Mouse (Mus musculus) heart, embryonic 12.5 days (tissue): ENCODE data around the gene Gpsm3. TPM values are rescaled to one million over a fixed set of nuclear protein-coding genes. Genes with fewer than 3 reads are reported as not detected.

Experiments used
- ATAC-seq: fragments of 200-750 bp; cut with Nextera tagmentation; 2 replicates; pipeline ENCODE4 v1.8.0; 2017; ENCODE audit warnings: moderate TSS enrichment, moderate library complexity; ENCODE audit not compliant: insufficient number of reproducible peaks, low FRiP score
- H3K27ac ChIP-seq: fragments of 300-500 bp; sonication (generic); 2 replicates; pipeline ENCODE4 v1.5.1; 2016; ENCODE audit warnings: mild to moderate bottlenecking, moderate library complexity; ENCODE audit not compliant: poor library complexity, severe bottlenecking
- H3K27me3 ChIP-seq: fragments of 300-500 bp; sonication (generic); replicated peaks from 2 replicates; pipeline ENCODE4 v1.6.1; 2016; ENCODE audit warnings: mild to moderate bottlenecking, moderate library complexity
- H3K36me3 ChIP-seq: fragments of 300-500 bp; sonication (generic); 2 replicates; pipeline ENCODE4 v1.6.1; 2016; ENCODE audit warnings: mild to moderate bottlenecking, moderate library complexity
- H3K4me1 ChIP-seq: fragments of 300-500 bp; sonication (generic); replicated peaks from 2 replicates; pipeline ENCODE4 v1.6.1; 2016; ENCODE audit warnings: mild to moderate bottlenecking
- H3K4me2 ChIP-seq: fragments of 300-500 bp; sonication (generic); 2 replicates; pipeline ENCODE4 v1.6.1; 2016; ENCODE audit warnings: mild to moderate bottlenecking, moderate library complexity
- H3K4me3 ChIP-seq: fragments of 300-500 bp; sonication (generic); 2 replicates; pipeline ENCODE4 v1.5.1; 2016; ENCODE audit warnings: mild to moderate bottlenecking
- H3K9ac ChIP-seq: fragments of 300-500 bp; sonication (generic); 2 replicates; pipeline ENCODE4 v1.6.1; 2016; ENCODE audit warnings: mild to moderate bottlenecking, moderate library complexity
- H3K9me3 ChIP-seq: fragments of 300-500 bp; sonication (generic); replicated peaks from 2 replicates; pipeline ENCODE4 v1.6.1; 2016; ENCODE audit warnings: mild to moderate bottlenecking, moderate library complexity
- WGBS: fragments of 180-500 bp; shearing (Covaris S2); methylation state at CpG from one replicate; pipeline ENCODE4 v1.1.7; 2016; 5-methylcytosine and 5-hydroxymethylcytosine counted together
- polyA plus RNA-seq: library from polyadenylated mRNA; unstranded; fragments of >200 nt; fragmentation: Nextera tagmentation; extraction: Ambion mirVana; gene quantifications from 2 replicates; pipeline ENCODE4 v1.2.1, GENCODE M21; 2016

The Gpsm3 gene
- polyA plus RNA-seq, 1 experiment from 2014 or later = 4.6 TPM

DNA sequence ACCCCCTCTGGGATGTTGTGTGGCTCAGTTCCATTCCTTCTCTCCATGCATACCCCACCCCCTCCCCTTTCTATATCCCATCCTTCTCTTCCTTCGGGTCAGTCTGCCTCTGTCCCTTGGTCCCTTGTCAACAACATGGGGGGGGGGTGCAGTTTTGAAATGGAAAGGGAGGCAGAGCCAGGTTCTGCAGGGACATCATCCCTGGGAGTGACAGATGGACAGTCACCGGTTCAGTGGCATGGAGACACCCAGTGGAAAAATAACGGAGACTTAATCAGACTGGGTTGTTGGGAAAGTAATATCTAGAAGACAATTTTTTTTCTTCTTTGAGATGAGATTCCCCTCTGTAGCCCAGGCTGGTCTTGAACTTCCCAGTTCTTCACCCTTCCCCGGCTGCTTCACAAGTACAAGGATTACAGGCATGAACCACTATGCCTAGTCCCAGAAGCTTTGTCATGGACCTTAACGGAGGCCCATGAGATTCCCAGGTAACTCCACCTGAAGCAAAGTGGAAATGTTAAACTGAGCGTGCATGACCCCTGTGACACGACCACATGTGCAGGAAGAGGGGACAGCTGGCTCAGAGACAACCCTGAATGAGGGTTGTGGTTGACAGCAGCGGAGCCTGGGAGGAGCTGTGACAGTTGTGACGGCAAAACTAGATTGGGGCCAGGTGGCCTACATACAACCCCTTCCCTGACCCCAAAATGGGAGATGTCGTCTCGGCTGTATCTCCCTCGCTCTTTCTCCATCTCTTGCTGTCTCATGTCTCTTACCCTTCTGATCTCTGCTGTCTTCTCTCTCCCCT, 40.4 kb downstream of the Gpsm3 start:
- ATAC-seq = no peak
- Histone ChIP-seq H3K9ac (no peak overlapping the region), H3K4me2 (peak overlapping the region; percentile 95; the same call in 1 of the 2 replicates), H3K27me3 (peaks cover 57% of the 10 kb centered on the region), H3K36me3 (peaks cover 8% of the 10 kb centered on the region), H3K4me3 (peak overlapping the region; percentile 38), H3K27ac (no peak overlapping the region), H3K4me1 (peaks cover 49% of the 10 kb centered on the region), H3K9me3 (no peaks in the 10 kb centered on the region)
- WGBS = 16% methylated on average over 12 of the region's 12 CpGs

DNA sequence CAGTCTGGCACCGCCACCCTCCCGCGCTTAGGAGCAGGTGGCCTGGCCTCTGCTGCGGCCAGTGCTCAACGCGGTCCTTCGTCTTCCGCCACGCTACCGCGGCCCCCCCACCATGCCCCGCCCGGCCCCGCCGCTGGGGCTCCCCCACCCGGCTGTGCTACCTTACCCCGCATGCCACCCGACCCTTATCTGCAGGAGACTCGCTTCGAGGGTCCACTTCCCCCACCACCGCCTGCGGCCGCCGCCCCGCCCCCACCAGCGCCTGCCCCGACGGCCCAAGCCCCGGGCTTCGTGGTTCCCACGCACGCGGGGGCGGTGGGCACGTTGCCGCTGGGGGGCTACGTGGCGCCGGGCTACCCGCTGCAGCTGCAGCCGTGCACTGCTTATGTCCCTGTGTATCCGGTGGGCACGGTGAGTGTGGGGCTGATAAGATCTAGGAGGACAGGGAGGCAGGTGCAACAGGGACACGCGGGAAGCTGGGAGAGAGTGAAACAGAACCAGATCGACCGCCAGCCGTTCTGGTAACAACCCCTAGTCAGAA, 41.2 kb downstream of the Gpsm3 start:
- Histone ChIP-seq H3K27me3 (peaks cover 57% of the 10 kb centered on the region), H3K27ac (no peak overlapping the region), H3K4me2 (peak overlapping the region; percentile 57), H3K9me3 (no peaks in the 10 kb centered on the region), H3K36me3 (0 out of 2 replicates have a peak, but pooled peaks cover 2% of the 10 kb centered on the region), H3K9ac (peak overlapping the region; percentile 12; the same call in 1 of the 2 replicates), H3K4me1 (peaks cover 46% of the 10 kb centered on the region), H3K4me3 (peak overlapping the region; percentile 38)
- no peak for ATAC-seq
- 2% methylated on average over 37 of the region's 48 CpGs for WGBS

DNA sequence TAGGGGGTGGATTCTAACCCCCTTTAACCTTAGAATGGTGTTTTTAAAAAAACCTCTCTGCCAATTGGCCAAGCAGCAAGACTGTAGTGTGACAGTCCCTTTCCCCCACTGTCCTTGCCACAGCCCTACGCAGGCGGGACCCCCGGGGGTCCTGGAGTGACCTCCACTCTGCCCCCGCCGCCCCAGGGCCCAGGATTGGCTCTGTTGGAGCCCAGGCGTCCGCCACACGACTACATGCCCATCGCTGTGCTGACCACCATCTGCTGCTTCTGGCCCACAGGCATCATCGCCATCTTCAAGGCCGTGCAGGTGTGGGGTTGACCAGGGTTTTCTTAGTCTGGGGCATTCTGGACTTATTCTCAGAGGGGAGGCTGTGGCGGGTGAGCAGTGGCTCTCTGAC, 42.0 kb downstream of the Gpsm3 start:
- Histone ChIP-seq H3K9ac (peak overlapping the region; percentile 61; the same call in 1 of the 2 replicates), H3K27me3 (peaks cover 57% of the 10 kb centered on the region), H3K27ac (no peak overlapping the region), H3K36me3 (no peaks in the 10 kb centered on the region), H3K4me3 (peak overlapping the region; percentile 42), H3K9me3 (no peaks in the 10 kb centered on the region), H3K4me1 (peaks cover 37% of the 10 kb centered on the region), H3K4me2 (peak overlapping the region; percentile 71)
- ATAC-seq = no peak
- WGBS = 7% methylated on average over 12 of the region's 12 CpGs

DNA sequence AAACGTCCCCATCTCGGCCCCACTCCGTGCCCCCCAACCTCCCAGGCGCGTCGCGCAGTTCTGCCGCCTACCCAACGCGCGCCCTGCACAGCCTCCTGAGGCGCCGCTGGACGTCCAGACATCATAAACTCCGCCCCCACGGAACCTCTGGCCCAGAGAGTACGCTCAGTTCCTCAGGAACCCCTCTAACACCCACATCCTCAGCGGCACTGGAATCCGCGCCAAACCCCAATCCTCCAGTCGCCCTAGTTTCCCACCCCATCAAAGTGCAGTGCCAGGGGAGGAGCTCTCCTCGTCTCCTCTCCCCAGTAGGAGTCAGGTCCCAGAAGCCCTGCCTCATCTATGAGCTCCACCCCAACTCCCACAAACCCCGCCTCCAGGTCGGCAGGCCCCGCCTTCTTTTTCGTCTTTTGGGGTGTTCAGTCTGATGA, 42.7 kb downstream of the Gpsm3 start:
- peaks cover 37% of the 10 kb centered on the region for H3K4me1 ChIP-seq
- under 1% methylated on average over 26 of the region's 26 CpGs for WGBS
- peak overlapping the region; percentile 71 for H3K4me2 ChIP-seq
- H3K9me3 ChIP-seq = no peaks in the 10 kb centered on the region
- H3K27ac ChIP-seq = no peak overlapping the region
- H3K4me3 ChIP-seq = peak overlapping the region; percentile 42
- H3K9ac ChIP-seq = peak overlapping the region; percentile 61
- ATAC-seq = no peak
- no peaks in the 10 kb centered on the region for H3K36me3 ChIP-seq
- peaks cover 62% of the 10 kb centered on the region for H3K27me3 ChIP-seq

DNA sequence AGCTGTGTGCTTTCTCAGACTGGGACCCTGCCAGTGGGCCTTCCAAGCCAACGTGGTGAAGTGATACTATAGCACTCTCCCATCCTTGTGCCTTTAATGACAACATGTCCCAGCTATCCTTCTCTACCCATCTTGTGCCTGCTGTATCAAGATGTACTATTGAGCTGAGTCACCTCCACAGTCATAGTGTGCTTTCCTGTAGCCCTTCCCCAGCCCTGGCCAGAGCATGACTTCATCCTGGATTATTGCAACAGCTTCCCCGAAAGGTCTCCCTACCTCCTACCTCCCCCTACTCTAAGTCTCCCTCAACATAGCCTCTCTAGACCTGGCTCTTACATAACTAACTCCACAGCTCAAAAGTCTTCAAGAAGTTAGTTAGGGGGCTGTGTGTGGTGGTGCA, 46.1 kb downstream of the Gpsm3 start:
- Histone ChIP-seq H3K4me1 (peaks cover 17% of the 10 kb centered on the region), H3K27me3 (peaks cover 46% of the 10 kb centered on the region), H3K4me2 (no peak overlapping the region), H3K9ac (no peak overlapping the region), H3K27ac (no peak overlapping the region), H3K4me3 (no peak overlapping the region), H3K9me3 (no peaks in the 10 kb centered on the region), H3K36me3 (no peaks in the 10 kb centered on the region)
- ATAC-seq = no peak
- 52% methylated on average over 2 of the region's 2 CpGs for WGBS

DNA sequence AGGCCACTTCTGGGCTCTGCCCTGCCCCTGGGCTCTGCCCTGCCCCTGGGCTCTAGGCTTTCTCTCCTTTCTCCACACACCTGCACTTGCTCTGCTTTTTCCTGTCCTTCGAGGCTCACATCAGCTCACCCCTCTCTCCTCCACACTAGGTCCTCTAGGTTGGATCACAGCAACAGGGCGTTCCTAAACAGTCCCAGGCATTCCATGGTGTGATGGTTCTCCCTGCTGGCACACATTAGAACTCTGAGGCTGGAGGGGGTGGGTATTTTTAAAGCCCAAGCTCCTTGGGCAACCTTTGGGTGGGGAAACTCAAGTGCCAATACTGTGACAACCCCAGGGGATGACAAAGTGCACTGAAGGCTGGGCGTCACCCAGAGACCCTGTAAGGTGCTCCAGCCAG, 47.9 kb downstream of the Gpsm3 start:
- H3K27ac ChIP-seq = no peak overlapping the region
- H3K36me3 ChIP-seq = no peaks in the 10 kb centered on the region
- no peak overlapping the region for H3K9ac ChIP-seq
- ATAC-seq = no peak
- 50% methylated on average over 3 of the region's 3 CpGs for WGBS
- no peak overlapping the region for H3K4me2 ChIP-seq
- no peaks in the 10 kb centered on the region for H3K9me3 ChIP-seq
- H3K4me3 ChIP-seq = no peak overlapping the region
- peaks cover 12% of the 10 kb centered on the region for H3K4me1 ChIP-seq
- peaks cover 28% of the 10 kb centered on the region for H3K27me3 ChIP-seq

DNA sequence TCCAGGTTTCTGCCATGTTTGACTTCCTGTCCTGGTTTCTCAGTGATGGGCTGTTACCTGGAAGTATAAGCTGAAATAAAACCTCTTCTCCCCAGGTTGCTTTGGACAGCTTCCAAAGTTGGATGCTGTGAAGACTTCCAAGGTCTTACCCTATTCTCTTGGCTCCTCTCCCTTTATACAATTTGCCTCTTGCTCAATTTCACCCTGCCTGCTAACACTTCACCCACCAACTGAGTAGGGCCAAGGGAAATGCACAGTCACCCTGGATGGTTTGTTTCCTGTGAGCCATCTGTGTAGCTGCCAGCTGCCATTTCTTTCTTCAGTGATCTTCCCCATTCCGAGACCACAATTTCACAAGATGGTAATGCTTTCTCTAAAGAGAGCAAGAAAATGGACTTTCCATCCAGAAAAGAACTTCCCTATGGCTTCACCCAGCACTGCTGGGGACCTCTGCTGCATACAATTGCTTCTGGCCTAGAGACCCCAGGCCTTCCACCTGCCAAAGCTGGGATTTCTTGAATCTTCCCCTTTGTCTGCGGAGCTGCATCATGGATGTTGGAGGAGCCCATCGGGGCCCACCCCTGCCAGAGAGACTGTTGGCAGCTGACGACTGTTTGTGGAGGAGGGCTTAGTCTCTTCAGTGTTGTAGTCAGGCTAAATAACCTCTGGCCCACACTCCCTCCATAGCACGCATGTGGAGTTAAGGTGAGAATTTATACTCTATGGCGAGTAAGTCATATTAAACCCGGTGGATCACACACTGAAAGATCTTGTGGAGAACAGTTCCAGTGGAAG, 50.1 kb downstream of the Gpsm3 start:
- Histone ChIP-seq H3K27me3 (peaks cover 9% of the 10 kb centered on the region; the same call in 1 of the 2 replicates), H3K9me3 (no peaks in the 10 kb centered on the region), H3K9ac (no peak overlapping the region), H3K4me1 (peaks cover 12% of the 10 kb centered on the region), H3K4me3 (no peak overlapping the region), H3K4me2 (no peak overlapping the region), H3K27ac (no peak overlapping the region), H3K36me3 (no peaks in the 10 kb centered on the region)
- WGBS = 74% methylated on average over 7 of the region's 7 CpGs
- no peak for ATAC-seq

GRCm38 (mm10) chr17:34640778-34641601, 51.4 kb downstream of the Gpsm3 start:
- ATAC-seq = no peak

More at GRCm38 (mm10) chr17:34640778-34641601, 51.4 kb downstream of the Gpsm3 start:
- peak overlapping the region; percentile 71 for H3K27ac ChIP-seq
- peaks cover 9% of the 10 kb centered on the region; the same call in 1 of the 2 replicates for H3K27me3 ChIP-seq
- H3K36me3 ChIP-seq = peaks cover 4% of the 10 kb centered on the region; the same call in 1 of the 2 replicates
- H3K9me3 ChIP-seq = no peaks in the 10 kb centered on the region
- H3K9ac ChIP-seq = 0 out of 2 replicates have a peak overlapping the region, but pooled peaks have one; percentile 30
- peak overlapping the region; percentile 18; the same call in 1 of the 2 replicates for H3K4me2 ChIP-seq
- WGBS = 17% methylated on average over 11 of the region's 11 CpGs
- H3K4me3 ChIP-seq = no peak overlapping the region
- peaks cover 22% of the 10 kb centered on the region for H3K4me1 ChIP-seq
